Mouse (Mus musculus): ENCODE results near the gene Kalrn.

The Kalrn gene

DNA sequence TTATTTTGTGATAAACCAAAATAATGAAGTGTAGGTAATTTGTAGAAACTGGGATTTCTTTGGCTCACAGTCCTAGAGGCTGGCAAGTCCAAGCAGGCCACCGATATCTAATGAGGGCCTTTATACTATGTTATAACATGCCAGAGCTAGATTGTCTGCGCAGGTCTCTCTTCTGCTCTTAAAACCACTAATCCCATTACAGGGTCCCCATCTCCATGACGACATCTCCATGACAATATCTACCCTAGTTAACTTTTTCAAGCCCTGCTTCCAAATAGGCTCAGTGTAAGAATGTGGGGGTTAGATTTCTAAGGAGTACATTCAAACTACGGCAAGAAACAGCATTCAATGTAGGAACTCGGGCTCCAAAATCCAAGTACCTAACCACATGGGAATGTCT is 143.2 kb downstream of the Kalrn start:
- no peak for DNase-seq (ENCODE audit: low spot score)

DNA sequence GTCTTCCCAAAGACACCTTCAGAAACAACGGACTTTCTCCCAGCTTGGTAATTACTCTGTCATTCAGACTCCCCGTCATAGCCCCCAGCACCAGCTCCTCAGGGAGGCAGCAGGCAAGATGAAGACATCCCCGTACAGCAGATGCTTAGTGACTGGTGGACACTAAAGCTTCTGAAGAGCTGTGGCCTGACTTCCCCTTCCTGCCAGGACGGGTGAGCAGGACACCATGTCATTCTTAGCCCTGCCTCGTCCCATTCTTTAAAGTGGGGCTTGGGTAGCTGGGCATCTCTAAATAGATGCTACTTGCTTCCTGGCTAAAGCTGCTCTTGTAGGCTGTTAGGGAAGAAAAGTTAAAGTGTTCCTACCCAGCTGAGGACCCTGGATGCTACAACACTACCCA is 145.7 kb downstream of the Kalrn start:
- DNase-seq (ENCODE audit: low spot score): no peak

DNA sequence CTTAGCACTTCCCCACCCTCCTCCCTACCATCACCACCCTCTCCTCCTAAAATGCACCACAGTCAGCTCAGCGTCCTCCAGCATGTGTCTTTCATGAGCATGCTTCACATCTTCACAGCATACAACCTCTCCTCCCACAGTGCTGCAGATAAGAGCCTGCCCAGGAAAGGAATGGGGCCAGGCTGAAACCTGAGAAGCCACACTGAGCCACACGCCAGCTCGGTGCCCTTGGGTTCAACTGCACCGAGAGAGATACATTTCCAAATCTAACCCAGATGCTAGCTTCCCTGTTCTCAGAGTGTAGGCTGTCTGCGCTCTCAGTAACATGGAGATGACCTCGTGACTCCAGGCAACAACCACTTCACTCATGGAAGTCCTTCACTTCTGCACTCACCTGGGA is 151.9 kb downstream of the Kalrn start:
- no peak for DNase-seq (ENCODE audit: low spot score)

DNA sequence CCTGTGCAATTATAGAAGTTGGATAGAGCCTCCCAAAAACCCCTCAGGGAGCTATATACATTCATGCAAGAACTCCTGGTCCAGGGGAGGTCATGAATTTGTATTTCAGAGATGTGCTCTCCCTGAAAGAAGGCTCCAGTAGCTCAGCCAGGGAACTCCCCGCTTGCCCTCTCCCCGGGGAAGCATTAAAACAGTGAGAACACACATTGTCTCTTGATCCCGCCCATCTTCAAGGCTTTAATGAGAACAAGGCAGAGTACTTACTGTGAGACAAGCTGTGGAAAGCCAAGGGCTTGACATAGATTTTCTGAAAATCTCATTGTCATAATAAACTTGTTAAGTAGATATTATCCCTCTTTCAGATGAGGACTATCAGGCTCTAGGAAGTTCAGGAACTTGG is 155.4 kb downstream of the Kalrn start:
- DNase-seq (ENCODE audit: low spot score): peak; percentile 21

DNA sequence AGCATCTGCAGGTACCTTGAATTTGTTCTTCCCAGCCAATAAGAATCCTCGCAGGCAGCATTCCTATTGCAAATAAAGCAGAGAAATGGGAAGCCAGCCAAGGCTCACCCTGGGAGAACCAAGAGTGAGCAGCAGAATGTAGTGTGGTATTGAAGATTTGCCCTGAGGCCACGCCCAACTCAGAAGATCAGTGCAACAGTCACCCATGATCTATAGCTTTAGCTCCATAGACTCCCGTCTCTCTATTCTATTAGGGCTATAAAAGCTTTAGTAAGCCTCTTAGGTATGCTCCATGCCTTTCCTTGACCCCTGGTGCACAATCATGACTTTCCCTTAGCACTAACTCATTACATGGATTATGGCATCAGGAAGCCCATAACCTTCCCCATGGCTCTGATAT is 155.9 kb downstream of the Kalrn start:
- DNase-seq (ENCODE audit: low spot score): no peak

DNA sequence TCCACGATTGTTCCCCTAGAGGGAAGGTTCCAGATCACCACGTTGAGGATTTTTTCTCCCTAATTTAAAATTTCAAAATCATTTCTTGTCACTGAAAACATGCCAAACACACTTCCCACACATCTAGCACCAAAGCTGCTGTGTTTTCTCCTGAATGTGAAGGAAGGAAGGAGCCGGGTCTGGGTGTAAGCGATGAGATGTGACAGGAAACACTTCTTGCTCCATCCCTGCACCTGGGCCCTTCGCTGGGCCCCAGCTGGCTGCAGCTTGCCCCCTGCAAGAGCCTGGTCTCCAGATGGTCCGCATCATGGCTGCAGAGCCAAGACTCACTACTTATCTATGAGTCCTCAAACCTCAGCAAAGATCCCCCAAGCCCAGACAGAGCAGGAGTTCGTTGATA is 158.8 kb downstream of the Kalrn start:
- DNase-seq (ENCODE audit: low spot score): no peak

DNA sequence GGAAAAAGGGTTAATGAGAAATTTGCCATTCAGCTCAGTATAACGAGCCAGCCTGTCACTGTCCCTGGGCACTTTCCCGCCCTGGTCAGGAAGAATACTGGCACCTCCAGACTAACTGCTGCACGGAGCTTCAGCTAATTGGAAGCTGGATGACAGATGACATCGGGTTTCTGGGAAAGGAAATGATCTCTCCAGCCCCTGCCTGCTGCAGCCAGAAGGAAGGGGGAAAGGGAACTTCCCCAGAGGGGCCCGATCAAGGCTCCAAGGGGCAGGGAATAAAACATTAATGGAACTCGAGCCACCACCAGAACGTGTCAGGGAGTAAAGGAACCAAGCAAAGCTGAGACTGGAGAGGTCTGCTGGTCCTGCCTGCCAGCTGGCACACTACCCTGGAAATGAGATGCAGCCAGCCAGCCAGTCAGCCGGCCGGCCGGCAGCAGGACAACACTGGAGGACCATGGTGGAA is 159.4 kb downstream of the Kalrn start:
- no peak for DNase-seq (ENCODE audit: low spot score)

DNA sequence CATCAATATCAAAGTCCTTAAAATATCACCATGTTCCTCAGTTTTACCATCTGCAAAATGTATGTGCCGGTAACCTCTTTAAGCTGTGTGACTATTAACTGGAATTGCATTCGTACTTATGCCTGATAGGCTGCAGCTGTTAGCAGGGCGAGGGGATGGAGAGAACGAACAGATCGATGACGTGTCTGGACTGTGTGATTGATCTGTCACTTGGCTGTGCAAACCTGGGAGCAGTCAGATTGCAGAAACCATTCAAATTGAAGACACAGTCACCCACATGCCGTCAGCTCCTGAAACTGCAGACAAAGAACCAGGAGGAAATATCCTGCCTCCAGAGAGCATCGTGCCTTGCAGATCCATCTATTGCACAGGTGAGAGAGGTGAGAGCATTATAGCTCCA is 166.3 kb downstream of the Kalrn start:
- DNase-seq (ENCODE audit: low spot score): no peak

DNA sequence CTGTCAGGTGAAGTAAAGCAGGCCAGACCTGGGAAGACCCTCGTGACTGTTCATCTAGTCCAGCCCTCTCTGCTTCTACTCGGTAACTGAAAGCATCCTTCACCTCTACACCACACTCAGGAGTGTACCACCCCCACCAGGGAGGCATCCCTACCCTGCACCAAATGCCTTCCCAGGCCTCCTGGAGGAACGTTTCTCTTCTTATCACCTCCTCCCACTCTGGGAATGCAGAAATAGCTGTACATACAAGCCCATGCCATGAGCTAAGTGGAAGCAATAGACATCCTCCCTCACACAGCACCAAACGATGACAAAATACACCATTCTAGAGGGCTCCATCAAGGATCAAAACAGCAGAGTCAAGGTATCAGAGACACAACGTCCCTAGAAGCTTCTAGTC is 168.2 kb downstream of the Kalrn start:
- DNase-seq (ENCODE audit: low spot score): no peak

DNA sequence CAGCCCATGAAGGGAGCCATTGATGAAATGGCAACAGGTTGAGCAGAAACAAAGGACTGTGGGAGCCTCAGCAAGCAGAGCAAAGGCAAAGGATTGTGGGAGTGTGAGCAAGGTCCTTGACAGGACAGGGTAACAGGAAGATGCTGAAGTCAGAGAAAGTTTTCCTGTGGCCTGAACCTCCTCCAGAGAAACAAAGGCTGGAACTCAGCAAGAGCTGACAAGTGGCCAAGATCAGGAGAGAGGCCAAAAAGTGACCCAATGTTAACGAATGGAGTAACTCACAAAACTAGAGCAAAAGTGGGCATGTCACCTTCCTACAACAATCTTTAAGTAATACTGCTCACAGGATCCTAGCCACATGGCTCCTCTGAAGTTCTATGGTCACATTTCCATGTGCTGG is 172.1 kb downstream of the Kalrn start:
- no peak for DNase-seq (ENCODE audit: low spot score)

DNA sequence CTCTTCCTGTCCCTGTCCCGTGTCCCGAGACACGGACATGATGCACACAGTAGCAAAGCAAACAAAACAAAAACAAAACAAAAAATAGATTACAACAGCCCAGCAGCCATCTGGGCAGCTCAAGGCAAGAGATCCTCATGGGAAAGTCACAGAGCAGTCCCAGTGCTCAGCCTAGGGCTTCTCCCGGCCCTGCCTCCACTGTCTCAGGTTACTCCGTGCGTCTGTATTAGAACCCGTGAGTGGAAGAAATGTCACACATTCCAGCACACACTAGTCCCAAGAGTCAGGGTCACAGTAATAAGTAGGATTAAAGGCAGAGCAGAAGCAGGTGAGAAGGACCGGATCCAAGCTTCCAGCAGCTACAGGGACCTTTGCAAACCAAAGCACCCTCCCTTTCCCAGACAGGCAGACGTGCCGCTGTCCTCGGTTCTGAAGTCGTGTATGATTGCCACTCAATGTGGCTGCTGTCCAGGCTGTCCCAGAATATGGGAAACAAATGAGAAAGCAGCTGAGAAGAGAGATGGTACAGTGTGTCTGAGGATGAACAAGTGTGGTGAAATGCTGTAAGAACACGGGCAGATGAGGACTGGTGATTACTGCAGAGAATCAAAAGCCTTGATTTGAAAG is 173.1 kb downstream of the Kalrn start:
- DNase-seq (ENCODE audit: low spot score): peak; percentile 33

DNA sequence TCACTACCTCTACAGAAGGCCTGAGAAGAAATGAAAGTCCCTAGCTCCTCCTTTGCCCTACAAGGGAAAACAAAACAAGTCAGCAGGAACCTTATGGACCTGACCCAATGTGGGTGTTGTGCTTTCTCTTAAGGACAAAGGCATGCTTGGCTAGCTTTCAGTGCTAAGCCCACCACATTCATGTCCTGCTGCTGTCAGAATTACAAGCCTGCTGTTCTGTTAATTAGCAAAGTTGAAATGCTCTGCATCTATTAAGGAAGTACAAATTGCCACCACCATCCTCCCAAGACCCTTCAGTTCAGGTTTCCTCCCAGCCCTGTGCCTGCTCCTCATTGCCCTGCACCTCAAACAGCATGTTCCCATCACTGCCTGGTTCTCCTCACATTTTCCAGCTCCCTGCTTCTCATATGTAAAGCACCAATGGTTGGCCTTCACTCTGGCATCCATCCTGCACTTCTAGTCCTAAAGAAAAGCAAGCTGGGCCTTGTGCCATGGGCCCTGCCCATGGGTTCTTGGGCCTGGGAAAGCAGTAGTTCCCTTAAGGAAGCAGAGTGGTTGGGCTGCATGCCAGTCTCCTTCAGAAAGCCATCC is 178.0 kb downstream of the Kalrn start:
- no peak for DNase-seq (ENCODE audit: low spot score)

DNA sequence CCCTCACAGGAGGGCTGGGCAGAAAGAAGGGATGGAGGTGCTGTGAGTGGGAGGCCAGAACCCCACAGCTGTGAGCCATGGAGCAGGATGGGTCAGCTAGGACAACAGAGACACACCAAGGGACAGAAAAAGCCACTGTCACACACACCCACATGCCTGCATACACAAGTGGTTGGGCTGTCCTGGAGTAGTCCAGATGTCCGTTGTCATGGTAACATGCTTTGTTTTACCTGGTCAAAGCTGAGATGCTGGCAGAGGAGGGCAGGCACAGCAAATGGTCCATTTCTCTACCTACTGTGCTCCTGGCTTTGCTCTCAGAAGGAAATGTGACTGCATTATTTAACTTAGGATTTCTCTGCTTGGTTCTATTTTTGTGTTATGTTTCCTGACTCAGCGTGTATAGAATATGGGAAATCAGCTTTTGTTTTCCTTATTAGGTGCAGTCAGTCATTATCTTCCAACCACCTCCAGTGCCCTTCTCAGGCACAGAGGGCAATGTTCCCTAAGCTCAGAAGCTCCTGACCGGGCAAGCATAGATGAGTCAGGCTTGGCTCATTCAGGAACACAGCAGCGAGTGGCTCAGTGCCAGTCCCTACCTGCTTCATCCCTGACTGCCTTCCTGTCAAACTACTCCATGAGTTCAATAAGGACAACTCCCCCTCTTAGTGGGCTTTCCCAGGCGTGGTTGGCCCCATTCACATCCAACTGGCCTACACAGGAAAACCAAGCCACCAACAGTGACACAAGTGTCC is 183.6 kb downstream of the Kalrn start:
- DNase-seq (ENCODE audit: low spot score): no peak

DNA sequence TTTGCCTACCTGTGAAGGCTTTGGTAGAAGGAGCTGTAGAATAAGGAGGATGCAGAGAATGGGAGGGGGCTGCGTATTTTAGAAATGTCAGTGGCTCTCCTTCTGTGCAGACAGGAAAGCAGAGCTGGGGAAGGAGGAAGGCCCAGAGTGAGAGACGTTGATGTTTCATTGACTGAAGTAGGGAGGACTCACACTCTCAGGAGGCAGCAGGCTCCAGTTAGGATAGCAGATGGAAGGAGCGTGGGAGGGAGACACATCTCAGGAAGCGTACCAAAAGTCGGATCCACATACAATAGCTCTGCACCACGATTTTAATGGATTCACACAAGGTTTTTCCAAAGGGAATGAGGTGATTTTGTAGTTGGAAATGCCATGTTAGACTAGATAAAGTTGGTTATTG is 184.5 kb downstream of the Kalrn start:
- no peak for DNase-seq (ENCODE audit: low spot score)

DNA sequence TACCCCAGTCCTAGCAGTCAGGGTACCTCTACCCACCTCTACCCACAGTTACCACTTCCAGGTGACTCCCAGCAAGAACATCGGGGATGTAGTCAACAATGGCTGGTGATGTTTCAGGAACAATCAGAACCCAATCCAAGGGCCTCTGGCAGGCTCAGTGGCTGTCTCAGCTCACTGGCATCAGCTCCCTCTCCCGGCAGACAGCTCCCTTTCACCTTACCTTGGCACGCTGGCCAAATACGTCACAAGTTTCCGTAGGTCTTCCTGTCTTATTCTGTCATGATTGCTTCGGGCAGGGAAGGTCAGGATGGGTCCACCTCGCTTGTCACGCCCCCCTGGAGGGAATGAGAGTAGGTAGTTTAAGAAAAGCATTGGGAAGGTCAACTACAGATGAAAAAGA is 188.3 kb downstream of the Kalrn start:
- DNase-seq (ENCODE audit: low spot score): no peak

DNA sequence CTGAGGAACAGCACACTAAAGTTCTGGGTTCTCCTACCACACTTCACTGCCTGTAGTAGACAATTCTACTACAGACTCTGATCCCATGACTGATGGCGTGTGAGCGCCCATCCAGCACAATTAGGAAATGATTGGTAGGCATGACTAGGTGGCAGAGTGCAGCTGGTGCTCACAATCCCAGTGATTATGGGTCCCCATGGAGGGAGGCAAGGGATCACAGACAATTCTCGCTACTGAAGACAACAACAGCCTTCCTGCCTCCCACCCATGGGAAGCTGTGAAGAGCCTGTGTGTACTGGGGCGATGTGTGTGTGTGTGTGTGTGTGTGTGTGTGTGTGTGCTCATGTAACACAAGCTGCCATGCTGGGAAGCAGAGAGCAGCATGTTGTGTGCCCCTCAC is 190.3 kb downstream of the Kalrn start:
- DNase-seq (ENCODE audit: low spot score): no peak

DNA sequence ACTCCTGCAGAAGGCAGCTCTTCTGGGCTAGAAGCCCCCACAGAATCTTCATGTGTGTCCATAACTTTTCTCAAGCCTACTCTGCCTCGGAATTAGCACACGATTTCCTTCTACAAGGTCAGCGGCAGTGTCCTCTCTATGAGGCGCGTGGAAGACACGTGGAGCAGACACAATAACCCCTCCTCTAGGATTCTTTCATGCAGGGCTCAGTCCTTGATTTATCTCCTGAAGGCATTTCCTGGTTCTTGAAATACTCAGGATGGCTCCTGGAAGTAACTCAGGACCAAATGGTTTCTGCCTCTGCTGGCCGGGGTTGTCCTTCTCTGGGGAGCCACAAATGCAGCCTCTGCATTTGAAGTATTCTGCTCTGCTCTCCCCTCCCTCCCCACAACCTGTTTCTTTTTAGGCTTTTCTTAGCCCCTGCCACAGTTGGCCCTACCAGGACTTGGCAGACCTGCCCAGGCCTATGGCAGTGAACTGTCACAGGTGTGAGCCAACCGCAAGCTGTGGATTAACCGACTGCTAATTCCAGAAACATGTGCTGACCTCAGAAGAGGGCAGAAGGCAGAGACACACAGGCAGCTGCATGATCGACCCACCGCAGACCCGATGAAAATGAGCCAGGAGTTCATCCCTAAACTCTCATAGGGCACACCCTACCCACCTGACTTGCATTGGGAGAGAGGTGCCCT is 197.0 kb downstream of the Kalrn start:
- DNase-seq (ENCODE audit: low spot score): no peak

DNA sequence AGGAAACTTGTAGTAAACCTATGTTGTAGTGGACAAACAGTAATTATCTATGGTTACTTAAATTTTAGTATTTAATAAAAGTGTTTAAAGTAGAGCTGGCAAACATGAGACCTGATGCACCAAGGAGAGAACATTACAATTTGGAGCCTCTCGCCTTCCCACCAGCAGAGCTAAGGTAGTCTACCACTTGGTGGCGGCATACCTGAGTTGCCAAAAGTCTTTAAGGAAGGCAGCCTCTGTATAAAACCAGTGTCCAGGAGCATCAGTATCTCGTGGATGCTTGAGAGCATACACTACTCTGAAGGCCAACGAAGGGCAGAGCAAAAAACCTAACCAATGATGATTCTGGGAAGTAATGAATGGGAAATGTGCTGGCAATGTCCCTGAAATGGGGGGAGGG is 199.8 kb downstream of the Kalrn start:
- DNase-seq (ENCODE audit: low spot score): no peak

DNA sequence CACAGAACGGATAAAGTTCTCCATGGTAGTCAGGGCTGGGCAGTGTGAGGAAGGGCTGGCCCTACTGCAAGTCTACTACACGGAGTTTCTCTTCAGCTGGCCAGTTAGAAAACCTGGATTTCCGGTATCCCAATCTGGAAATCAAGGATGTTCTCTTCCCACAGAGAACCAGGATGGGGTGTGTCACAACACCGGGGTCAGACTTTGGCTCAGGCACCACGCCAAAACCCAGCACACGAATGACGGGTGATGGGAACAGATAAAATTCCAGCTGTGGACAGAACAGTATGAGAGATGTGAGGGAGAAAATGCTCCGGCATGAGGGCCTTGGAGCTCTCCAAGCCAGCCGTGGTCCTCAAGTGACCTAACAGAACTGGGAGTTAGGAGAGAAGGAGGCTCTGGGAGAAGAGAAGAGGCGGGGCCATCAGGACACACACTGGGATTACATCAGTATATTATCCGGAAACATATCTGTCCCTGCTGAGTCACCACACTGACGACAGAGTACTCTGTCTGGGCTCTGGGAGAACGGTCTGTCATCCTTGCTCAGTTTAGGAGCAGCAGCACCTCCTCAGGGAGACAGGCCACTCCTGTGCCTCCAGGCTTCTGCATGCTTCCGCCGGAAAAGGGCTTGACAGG is 201.1 kb downstream of the Kalrn start:
- peak; percentile 38 for DNase-seq (ENCODE audit: low spot score)

DNA sequence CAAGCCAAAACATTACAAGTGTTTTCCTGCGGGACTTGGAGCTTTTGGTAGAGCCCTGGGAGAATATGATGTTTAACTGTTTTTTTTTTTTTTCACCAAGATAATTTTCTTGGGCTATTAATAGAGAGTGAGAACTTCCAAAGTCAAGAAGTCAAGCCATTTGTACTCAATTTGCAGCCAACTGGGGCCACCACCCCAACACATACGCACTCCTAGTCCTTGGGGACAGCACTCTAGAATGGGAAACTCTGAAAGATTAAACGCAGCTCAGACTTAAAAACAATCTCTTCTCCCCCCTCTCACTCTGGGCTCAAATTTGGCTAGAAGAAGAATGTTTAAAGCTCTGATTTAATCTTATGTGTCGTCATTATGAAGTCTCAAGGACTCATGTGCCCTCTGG is 214.1 kb downstream of the Kalrn start:
- DNase-seq (ENCODE audit: low spot score): no peak

DNA sequence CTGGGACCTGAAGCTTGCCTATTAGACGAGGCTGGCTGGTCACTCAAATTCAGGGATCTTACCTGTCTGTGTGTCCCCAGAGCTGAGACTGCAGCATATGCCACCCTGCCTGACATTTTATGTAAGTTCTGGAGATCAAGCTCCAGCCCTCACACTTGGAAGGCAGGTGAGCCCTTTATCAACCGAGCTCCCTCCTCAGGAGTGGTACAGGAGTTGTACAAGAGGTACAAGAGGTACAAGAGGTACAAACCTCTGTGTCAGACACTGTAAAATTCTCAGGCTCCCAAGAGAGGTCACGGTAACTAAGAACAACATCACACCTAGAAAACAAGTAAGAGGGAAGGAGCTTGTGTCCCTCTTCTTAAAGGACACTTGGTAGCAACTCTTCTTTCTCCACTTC is 217.8 kb downstream of the Kalrn start:
- DNase-seq (ENCODE audit: low spot score): no peak

DNA sequence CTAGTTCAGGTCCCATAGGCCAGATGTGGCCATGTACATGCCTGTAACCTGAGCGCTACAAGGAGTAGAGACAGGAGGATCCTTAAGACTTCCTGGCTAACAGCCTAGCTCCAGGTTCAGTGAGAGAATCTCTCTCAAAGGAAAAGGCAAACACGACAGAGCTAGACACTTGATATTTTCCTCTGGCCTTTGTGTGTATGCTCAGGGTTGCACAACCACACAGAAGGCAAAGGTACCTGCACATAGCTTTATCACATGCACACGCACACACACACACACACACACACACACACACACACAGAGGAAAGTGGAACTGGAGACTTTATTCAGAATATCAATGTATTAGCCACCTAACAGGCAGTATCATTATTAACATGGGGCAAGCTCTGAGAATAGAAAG is 219.3 kb downstream of the Kalrn start:
- no peak for DNase-seq (ENCODE audit: low spot score)

DNA sequence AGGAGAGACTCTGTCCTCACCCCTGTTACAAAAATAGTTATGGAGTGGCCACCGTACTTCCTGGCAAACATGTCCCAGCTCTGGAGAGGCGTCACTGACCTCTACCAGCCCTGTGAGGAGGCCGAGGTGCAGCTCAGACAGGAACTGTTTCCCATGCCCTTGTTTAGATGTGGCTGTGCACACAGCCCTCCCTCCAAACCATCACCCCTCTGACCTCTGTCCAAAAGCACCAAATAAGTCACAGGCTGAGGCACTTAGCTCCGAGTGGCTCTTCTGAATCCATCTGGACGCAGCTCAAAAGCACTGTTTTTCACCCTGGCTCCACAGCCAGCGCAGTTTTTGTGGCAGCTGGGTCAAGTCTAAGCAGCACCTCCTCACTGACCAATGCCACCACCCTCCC is 220.6 kb downstream of the Kalrn start:
- DNase-seq (ENCODE audit: low spot score): no peak
